Mouse (Mus musculus) olfactory bulb, adult 2 months (tissue): ENCODE measurements around the gene Zfp536. TPM values are rescaled to one million over a fixed set of nuclear protein-coding genes. Genes with fewer than 3 reads are reported as not detected.

Source experiments
- H3K27ac ChIP-seq: fragments of 200-500 bp; 2 replicates; pipeline ENCODE4 v1.5.1; 2012; ENCODE audit warnings: low read depth, low read length; ENCODE audit not compliant: insufficient read depth
- H3K4me1 ChIP-seq: fragments of 200-500 bp; 2 replicates; pipeline ENCODE4 v1.6.1; 2012; ENCODE audit warnings: low read length; ENCODE audit not compliant: control insufficient read depth, insufficient read depth
- H3K4me3 ChIP-seq: fragments of 200-500 bp; 2 replicates; pipeline ENCODE4 v1.5.1; 2012; ENCODE audit warnings: mild to moderate bottlenecking, low read depth, low read length, moderate library complexity; ENCODE audit not compliant: insufficient read depth
- CTCF ChIP-seq: fragments of 200-500 bp; IDR thresholded peaks from 2 replicates; pipeline ENCODE4 v1.5.1; 2012; ENCODE audit warnings: low read depth, mild to moderate bottlenecking, low read length, moderate library complexity; ENCODE audit not compliant: insufficient read depth
- POLR2A ChIP-seq: fragments of 200-500 bp; IDR thresholded peaks from 2 replicates; pipeline ENCODE4 v1.6.1; 2012; ENCODE audit warnings: mild to moderate bottlenecking, low read depth, low read length, moderate library complexity; ENCODE audit not compliant: insufficient read depth
- WGBS: fragments of 180-500 bp; shearing (Covaris S2); methylation state at CpG from one replicate; pipeline ENCODE4 v1.1.7; 2018; 5-methylcytosine and 5-hydroxymethylcytosine counted together
- polyA plus RNA-seq: library from polyadenylated mRNA; stranded (reverse); fragments of >200 nt; gene quantifications from 2 replicates; pipeline ENCODE4 v1.2.4, GENCODE M21; 2012; ENCODE audit warnings: low replicate concordance; ENCODE audit not compliant: missing spikeins, insufficient read depth, insufficient read length

Zfp536 gene
- polyA plus RNA-seq, 1 experiment, result not detected

DNA sequence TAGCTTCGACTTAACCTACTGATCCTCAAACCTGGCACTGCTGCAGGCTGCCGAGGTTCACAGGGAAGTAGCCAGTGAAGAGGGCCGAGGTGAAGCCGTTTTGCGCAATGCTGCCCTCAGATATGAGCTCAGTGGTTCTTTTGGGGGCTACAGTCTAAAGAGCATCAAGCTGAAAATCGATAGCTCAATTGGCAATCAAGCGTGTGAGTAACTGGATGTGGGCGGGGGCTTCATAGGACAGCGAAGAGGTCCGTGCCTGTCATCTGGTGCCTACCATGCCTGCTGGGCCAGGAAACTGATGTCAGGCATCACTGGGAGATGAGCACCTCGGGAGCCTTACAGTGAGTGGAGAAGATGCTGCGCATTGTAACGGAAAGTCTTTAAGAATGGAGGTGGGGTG is 333.5 kb downstream of the Zfp536 start:
- Histone ChIP-seq H3K4me3 (no peak overlapping the region), H3K4me1 (peaks cover 4% of the 10 kb centered on the region; the same call in 1 of the 2 replicates), H3K27ac (no peak overlapping the region)
- TF ChIP-seq POLR2A (no peak), CTCF (no peak)
- WGBS, result 89% methylated on average over 13 of the region's 13 CpGs

DNA sequence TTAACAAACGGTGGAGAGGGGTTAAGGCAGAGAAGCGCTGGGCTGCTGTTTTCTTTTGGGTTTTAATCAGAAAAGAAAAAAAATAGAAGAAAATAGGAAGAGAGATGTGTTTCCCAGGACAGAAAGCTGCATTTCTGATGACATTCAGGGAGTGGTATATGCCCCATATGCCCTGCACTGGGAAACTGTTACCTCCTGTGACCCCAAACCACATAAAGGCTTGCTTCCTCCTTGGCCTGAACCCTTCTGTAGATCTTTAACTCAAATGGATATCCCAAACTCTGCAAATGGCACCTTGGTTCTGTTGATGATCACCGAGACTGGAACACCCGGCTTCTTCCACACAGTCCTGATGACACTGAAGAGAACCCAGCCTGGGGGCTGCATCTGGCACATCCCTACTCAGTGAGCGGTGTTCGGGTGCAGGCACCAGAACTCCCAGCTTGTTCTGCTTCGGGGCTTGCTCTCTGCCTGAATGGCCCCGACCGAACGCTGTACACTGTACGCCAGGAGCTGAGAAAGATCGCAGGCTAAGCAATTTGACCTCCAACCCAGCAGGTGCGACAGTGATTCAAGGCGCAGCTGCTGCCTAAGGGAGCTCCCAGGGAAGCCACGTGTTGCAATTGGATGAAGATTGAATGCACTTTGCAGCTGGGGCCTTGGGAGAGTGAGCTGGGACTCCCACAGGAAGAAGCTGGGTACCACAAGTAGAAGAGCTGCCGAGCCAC is 334.2 kb downstream of the Zfp536 start:
- H3K27ac ChIP-seq, result no peak overlapping the region

DNA sequence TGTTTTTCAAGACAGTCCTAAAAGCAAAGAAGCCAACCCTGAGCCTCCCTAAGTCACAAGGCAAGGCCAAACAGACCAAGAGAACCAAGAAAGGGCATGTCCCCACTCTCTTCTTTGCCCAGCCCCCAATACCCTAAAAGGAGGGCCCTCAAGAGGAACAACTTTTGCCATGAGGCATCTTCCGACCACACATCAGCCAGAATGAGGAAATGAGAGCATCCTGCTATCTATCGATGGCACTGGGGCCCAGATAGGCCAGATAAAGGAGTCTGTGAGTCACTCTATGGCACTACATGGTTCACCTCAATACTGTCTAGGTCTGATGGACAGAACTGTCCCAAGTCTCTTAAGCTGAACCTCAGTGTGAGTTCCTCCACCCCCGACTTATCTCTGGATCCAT is 335.6 kb downstream of the Zfp536 start:
- no peak overlapping the region for H3K27ac ChIP-seq
- H3K4me1 ChIP-seq, result peaks cover 4% of the 10 kb centered on the region; the same call in 1 of the 2 replicates
- H3K4me3 ChIP-seq, result no peak overlapping the region
- TF ChIP-seq CTCF (no peak), POLR2A (no peak)
- WGBS, result 97% methylated on average over 3 of the region's 3 CpGs

More for the DNA sequence above, 334.2 kb downstream of the Zfp536 start:
- TF ChIP-seq POLR2A (no peak), CTCF (no peak)
- 76% methylated on average over 16 of the region's 16 CpGs for WGBS
- Histone ChIP-seq H3K4me3 (no peak overlapping the region), H3K4me1 (peaks cover 4% of the 10 kb centered on the region; the same call in 1 of the 2 replicates)

DNA sequence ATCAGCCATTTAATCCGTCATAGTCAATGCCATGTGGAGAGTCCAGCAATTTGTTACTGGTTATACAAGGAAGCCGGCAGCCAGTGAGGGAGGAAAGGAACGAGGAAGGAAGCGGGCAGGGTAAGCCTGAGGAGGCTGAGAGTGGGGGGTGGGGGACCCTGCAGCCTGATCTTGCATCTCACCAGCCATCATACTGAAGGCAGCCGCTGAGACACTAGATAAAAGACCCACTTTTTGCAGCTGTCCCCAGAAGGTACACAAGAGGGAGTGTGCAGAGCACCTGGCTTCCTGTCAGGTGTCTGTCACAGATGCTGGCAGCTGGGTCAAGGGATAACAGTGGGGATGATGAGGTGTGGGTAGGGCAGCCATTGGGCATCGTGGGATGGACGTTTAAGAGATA is 340.3 kb downstream of the Zfp536 start:
- 75% methylated on average over 7 of the region's 7 CpGs for WGBS
- TF ChIP-seq CTCF (no peak), POLR2A (no peak)
- no peak overlapping the region for H3K4me3 ChIP-seq
- peaks cover 2% of the 10 kb centered on the region; the same call in 1 of the 2 replicates for H3K4me1 ChIP-seq
- H3K27ac ChIP-seq, result no peak overlapping the region

DNA sequence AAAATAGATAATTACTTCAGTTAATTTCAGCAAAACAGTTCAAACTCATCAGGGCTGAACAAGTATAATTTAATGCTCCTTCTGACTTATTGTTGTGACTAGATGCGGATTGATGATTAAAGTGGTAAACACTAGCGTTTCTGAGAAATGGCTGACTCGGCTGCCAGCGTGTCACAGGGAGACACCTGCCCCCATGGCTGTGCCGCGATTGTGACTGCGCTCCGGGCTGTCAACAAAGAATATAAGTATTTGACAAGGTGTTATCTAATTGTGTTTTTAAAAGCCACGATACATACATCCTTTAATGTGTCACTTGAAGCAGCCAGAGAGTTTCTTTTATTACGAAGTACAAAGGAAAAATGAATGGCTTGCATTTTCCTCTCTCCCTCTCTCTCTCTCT is 342.0 kb downstream of the Zfp536 start:
- no peak overlapping the region for H3K4me3 ChIP-seq
- no peak overlapping the region for H3K27ac ChIP-seq
- H3K4me1 ChIP-seq, result peaks cover 2% of the 10 kb centered on the region; the same call in 1 of the 2 replicates
- TF ChIP-seq CTCF (no peak), POLR2A (no peak)
- 28% methylated on average over 10 of the region's 10 CpGs for WGBS

DNA sequence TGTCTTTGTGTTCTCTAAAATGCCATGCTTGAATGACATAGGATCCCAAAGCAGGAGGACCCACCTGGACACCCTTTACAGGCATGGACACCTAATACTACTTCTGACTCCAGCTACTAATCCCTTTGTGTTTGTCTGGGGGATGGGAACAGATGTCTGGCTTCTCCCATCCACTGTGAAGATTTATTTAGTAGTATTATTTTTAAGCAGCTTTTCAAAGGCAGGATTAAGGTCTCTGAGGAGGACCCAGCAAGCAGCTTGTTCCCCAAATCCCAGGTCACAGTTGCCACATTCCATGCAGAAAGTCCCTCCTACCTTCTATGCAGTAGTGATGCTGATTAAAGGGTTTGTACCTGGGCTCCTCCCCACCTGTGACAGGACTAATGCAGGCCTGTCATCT is 347.4 kb downstream of the Zfp536 start:
- no peak for TF ChIP-seq CTCF
- no peak for TF ChIP-seq POLR2A
- Histone ChIP-seq H3K27ac (no peak overlapping the region), H3K4me3 (no peak overlapping the region), H3K4me1 (no peaks in the 10 kb centered on the region)

DNA sequence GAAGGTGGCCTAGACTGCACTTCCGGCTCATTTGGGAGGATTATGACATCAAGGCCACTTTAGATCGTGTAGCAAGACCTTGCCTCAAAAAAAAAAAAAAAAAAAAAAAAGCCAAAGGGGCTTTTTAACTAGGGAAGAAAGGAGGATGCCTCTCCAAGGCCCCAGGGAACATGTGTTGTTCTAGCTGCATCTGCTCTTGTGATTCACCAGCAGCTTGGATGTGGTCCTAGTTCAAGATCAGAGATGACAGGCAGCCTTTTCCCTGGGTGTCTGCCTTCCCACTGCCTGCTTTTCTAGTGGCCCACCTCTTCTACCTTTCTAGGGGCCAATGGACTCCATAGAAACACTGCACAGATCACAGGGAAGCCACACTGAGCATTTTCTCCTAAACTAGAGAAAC is 350.5 kb downstream of the Zfp536 start:
- no peak overlapping the region for H3K27ac ChIP-seq
- no peak overlapping the region for H3K4me3 ChIP-seq
- no peaks in the 10 kb centered on the region for H3K4me1 ChIP-seq
- TF ChIP-seq CTCF, result no peak
- no peak for TF ChIP-seq POLR2A
- WGBS, result 40% methylated on average over 2 of the region's 2 CpGs

Other genes starting within 250 kb of the Zfp536 start
- gene Uri1, start 249.9 kb upstream of the Zfp536 start, polyA plus RNA-seq, result not detected in 2 replicates